Mouse (Mus musculus) adrenal gland, postnatal 10 days (tissue): ENCODE results near the gene Secisbp2. TPM values are rescaled to one million over a fixed set of nuclear protein-coding genes. Genes with fewer than 3 reads are reported as not detected.
A peak's percentile ranks its signal among the peaks of the same experiment; 100 is the strongest.
"Not testable (repeated sequence)": the region's sequence is repeated elsewhere in the genome, so short reads cannot be mapped to it uniquely, and the experiment has no call there.

ENCODE experiments used
- DNase-seq: peaks from one replicate; pipeline ENCODE4 v3.0.0; 2021; ENCODE audit warnings: mixed read lengths
- long read RNA-seq, 2 experiments: library from polyadenylated mRNA; stranded (forward); transcript quantifications; one replicate each; pipeline ENCODE4 v2.0.0; 2021
- total RNA-seq, 2 experiments: library from RNA; stranded (reverse); gene quantifications; 2 replicates each; pipeline ENCODE4 v1.2.3; 2021

Gene Secisbp2
- 10 to 100 TPM; 17.7 to 20.2 TPM for total RNA-seq
- long read RNA-seq, experiment 1, partial matches to known transcripts, result 8 of 15 reads
- long read RNA-seq, experiment 1, other reads (novel, unspliced or antisense), result 6 of 15 reads
- long read RNA-seq, experiment 2, transcript Secisbp2-201 (17 exons, 3,328 nt), result major isoform, 12 of 27 reads
- long read RNA-seq, experiment 2, partial matches to known transcripts, result 1 of 27 reads
- long read RNA-seq, experiment 2, other reads (novel, unspliced or antisense), result 14 of 27 reads

GRCm38 (mm10) chr13:51651408-51652064 is at the start of gene Secisbp2:
TSS of gene Secisbp2 (plus strand) at chr13:51651697.
- peak; percentile 97 for DNase-seq

GRCm38 (mm10) chr13:51602764-51603163 is 48.7 kb upstream of the Secisbp2 start:
- DNase-seq, result no peak

- DNase-seq, result peak; percentile 18
Observed at GRCm38 (mm10) chr13:51603221-51603893, 48.1 kb upstream of the Secisbp2 start.

- DNase-seq, result no peak
Observed at GRCm38 (mm10) chr13:51603894-51604244, 47.6 kb upstream of the Secisbp2 start.

GRCm38 (mm10) chr13:51609231-51609630 is 42.3 kb upstream of the Secisbp2 start:
- DNase-seq, result no peak

- DNase-seq, result no peak
Observed at GRCm38 (mm10) chr13:51611060-51611459, 40.4 kb upstream of the Secisbp2 start.

GRCm38 (mm10) chr13:51611500-51611899 is 40.0 kb upstream of the Secisbp2 start:
- no peak for DNase-seq

- DNase-seq, result no peak
Observed at GRCm38 (mm10) chr13:51615815-51616214, 35.7 kb upstream of the Secisbp2 start.

- no peak for DNase-seq
Observed at GRCm38 (mm10) chr13:51616417-51617044, 35.0 kb upstream of the Secisbp2 start.

GRCm38 (mm10) chr13:51617306-51617705 is 34.2 kb upstream of the Secisbp2 start:
- DNase-seq, result no peak

- peak; percentile 70 for DNase-seq
Observed at GRCm38 (mm10) chr13:51617861-51618260, 33.6 kb upstream of the Secisbp2 start.

- no peak for DNase-seq
Observed at GRCm38 (mm10) chr13:51618602-51619001, 32.9 kb upstream of the Secisbp2 start.

- DNase-seq, result no peak
Observed at GRCm38 (mm10) chr13:51622626-51623025, 28.9 kb upstream of the Secisbp2 start.

GRCm38 (mm10) chr13:51623678-51624077 is 27.8 kb upstream of the Secisbp2 start:
- DNase-seq, result no peak

- no peak for DNase-seq
Observed at GRCm38 (mm10) chr13:51628273-51628848, 23.1 kb upstream of the Secisbp2 start.

DNA sequence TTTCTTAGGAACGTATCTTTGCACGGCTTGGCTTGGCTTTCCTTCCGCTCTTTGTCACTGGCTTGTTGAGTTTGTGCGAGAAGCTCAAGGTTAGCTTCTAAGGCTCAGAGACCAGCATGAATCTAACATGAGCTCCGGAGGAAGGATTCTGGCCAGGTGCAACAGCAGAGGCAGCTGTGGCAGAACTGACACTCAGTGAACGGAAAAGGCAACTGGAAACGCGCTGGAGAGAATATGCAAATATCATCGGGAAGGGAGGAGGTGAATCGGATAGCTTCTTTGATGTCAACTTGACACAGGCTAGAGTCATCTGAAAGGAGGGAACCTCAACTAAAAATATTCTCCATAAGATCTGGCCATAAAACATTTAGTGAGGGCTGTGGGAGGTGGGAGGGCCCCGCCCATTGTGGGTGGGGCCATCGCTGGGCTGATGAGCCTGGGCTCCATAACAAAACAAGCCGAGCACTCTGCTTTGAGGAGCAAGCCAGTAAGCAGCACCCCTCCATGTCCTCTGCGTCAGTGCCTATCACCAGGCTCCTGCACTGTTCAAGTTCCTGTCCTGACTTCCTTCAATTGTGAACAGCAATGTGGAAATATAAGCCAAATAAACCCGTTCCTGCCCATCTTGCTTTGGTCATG is 20.0 kb upstream of the Secisbp2 start:
- DNase-seq, result no peak

- DNase-seq, result no peak
Observed at GRCm38 (mm10) chr13:51632560-51633218, 18.8 kb upstream of the Secisbp2 start.

DNA sequence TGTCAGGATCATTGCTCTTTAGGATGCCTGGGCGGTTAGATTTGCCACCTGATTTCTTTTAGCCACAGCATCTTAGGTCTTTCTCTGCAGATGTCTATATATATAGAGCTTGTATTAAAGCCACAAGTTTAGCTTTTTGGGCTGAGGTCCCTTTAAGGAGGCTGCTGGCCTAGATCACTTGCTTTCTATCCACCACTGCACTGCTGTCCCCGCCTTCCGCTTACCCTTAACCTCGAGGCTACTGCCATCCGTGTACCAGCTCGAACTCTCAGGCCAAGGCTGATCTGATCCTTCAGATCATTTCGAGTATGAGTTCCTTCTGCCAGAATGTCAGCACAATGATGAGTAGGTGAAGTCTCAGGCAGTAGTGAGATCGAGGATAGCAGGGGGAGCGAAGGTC is 16.1 kb upstream of the Secisbp2 start:
- not testable (repeated sequence) for DNase-seq

GRCm38 (mm10) chr13:51638958-51639357 is 12.5 kb upstream of the Secisbp2 start:
- no peak for DNase-seq

GRCm38 (mm10) chr13:51641424-51641823 is 10.1 kb upstream of the Secisbp2 start:
- no peak for DNase-seq

GRCm38 (mm10) chr13:51642171-51642778 is 9.2 kb upstream of the Secisbp2 start:
- DNase-seq, result no peak
